Mouse (Mus musculus) lung, adult 2 months (tissue): Measurements from ENCODE around the gene Utp11. TPM values are rescaled to one million over a fixed set of nuclear protein-coding genes. Genes with fewer than 3 reads are reported as not detected.

Source experiments
- DNase-seq: peaks from one replicate; pipeline ENCODE4 v3.0.0; 2022
- H3K4me1 ChIP-seq: fragments of 200-500 bp; 2 replicates; pipeline ENCODE4 v1.6.1; 2011; ENCODE audit warnings: low read length; ENCODE audit not compliant: control insufficient read depth, insufficient read depth
- H3K4me3 ChIP-seq: fragments of 200-500 bp; replicated peaks from 2 replicates; pipeline ENCODE3; 2011; ENCODE audit warnings: low read depth, mild to moderate bottlenecking, control low read depth, low read length; ENCODE audit errors: extremely low read depth
- CTCF ChIP-seq: fragments of 200-500 bp; IDR thresholded peaks from 2 replicates; pipeline ENCODE4 v1.5.1; 2011; ENCODE audit warnings: mild to moderate bottlenecking, low read length, control low read depth; ENCODE audit not compliant: insufficient read depth
- POLR2A ChIP-seq: fragments of 200-500 bp; IDR thresholded peaks from 2 replicates; pipeline ENCODE4 v1.6.1; 2011; ENCODE audit warnings: low read depth, mild to moderate bottlenecking, control low read depth, low read length, borderline replicate concordance; ENCODE audit errors: extremely low read depth
- WGBS: fragments of 180-500 bp; shearing (Covaris S2); methylation state at CpG from one replicate; pipeline ENCODE4 v1.1.7; 2018; 5-methylcytosine and 5-hydroxymethylcytosine counted together
- polyA plus RNA-seq: library from polyadenylated mRNA; depleted of rRNA; stranded (reverse); fragments of >200 nt; gene quantifications from 2 replicates; pipeline ENCODE4 v1.2.3, GENCODE M21; 2012; rRNA removed

Gene Utp11
- polyA plus RNA-seq, 1 experiment, result 7.2 TPM

DNA sequence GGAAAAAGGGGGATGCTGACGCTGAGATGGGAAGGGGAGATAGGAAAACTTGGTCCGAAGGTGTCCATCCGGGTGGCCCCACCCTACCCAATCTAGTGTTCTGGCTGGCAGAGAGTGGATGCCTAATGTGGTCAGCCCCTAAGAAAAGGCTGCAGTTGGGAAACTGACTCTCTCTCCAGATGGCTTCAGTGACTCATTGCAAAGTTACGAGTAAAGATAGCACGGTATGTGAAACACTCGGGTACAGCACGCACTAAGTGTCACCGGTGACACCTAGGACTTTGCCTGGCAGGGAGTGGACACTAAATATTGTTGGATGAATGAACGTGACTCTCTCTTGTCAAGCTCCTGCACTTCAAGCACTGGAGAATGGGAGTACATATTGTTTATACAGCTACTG, 49.5 kb downstream of the Utp11 start:
- 86% methylated on average over 9 of the region's 9 CpGs for WGBS
- H3K4me3 ChIP-seq, result no peak overlapping the region
- no peak for DNase-seq
- TF ChIP-seq CTCF, result no peak
- no peak for TF ChIP-seq POLR2A
- H3K4me1 ChIP-seq, result no peaks in the 10 kb centered on the region; the same call in 1 of the 2 replicates

DNA sequence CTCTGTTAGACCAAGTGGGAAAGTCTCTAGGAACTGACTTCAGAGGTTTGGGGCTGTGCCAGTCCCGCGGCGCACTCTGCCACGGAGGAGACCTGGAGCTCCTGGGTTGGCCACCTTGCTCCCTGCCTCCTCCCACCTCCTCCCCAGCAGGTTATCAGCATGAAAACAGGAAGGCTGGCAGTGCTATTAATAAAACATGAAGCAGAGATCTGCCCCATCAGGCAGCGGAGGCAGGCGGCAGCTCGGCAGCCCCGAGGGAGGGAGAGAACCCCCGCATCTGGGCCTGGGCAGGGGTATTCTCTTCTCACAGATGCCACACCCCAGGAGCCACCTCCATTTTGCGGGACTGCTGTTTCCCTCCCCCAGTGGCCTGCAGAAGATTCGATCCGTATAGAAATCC, 53.7 kb downstream of the Utp11 start:
- H3K4me1 ChIP-seq, result no peaks in the 10 kb centered on the region
- no peak overlapping the region for H3K4me3 ChIP-seq
- DNase-seq, result no peak
- TF ChIP-seq POLR2A (no peak), CTCF (no peak)
- 19% methylated on average over 12 of the region's 12 CpGs for WGBS

DNA sequence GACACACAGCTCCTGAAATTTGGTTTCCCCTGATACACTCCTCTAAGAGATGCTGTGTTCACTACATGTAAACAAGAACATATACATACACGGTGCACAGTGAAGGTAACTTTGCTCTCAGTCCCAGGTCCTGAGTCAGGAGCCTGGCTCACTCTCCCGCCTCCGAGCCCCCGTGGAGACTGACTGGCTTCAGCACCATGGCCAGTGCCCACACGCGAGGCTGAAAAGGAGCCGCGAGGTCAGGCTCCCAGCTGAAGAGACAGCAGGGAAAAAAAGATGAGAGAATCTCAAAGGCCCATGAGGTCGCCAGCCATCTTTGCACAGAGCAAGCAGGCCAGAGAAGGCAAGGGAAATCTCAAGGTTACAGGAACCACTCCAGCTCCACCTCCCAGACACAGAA, 60.1 kb downstream of the Utp11 start:
- 4% methylated on average over 9 of the region's 9 CpGs for WGBS
- no peak for TF ChIP-seq CTCF
- TF ChIP-seq POLR2A, result no peak
- no peaks in the 10 kb centered on the region for H3K4me1 ChIP-seq
- H3K4me3 ChIP-seq, result no peak overlapping the region
- DNase-seq, result no peak

DNA sequence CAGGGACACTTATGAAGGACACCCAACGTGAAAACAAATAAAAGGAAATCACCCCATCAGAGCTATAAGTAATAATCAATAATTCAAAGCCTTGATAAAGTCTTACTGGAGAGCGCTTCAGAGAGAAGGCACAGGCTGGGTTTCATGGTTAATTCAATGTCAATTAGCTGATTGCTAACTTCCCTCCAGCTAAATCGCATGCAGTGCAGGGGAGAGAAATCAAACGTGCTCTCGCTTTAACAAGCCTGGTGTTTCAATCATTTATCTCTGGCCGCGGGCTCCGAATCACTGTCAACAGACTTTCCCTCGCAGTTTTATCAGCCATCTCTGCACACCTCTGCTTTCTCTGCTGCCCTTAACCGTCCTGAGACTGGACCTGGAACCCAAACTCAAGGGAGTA, 60.5 kb downstream of the Utp11 start:
- WGBS, result 69% methylated on average over 10 of the region's 10 CpGs
- DNase-seq, result no peak
- H3K4me3 ChIP-seq, result no peak overlapping the region
- no peaks in the 10 kb centered on the region for H3K4me1 ChIP-seq
- no peak for TF ChIP-seq POLR2A
- no peak for TF ChIP-seq CTCF

DNA sequence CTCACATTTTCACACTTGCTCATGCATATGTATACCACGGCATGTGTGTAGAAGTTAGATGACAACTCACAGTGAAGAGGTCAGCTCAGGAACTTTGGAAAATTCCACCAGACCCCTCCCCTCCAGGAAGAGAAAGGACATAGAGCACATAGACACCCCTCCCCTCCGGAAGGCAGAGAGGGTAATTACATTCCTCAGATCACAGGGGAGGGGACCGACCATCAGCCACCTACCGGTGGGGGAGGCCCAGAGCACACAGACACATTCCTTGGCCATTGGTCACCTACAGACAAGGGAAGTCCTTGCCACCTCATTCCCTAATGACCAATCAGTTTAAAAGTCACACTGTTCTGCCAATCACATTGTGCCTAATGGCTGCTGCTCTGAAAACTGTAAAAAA, 61.9 kb downstream of the Utp11 start:
- Histone ChIP-seq H3K4me1 (no peaks in the 10 kb centered on the region), H3K4me3 (no peak overlapping the region)
- no peak for DNase-seq
- TF ChIP-seq CTCF (no peak), POLR2A (no peak)
- WGBS, result 42% methylated on average over 4 of the region's 4 CpGs

Other genes with a start within 250 kb of the Utp11 start
- not detected in 2 replicates for gene 3100002H09Rik, start 82.8 kb downstream of the Utp11 start, polyA plus RNA-seq
- 0.16 and 0.22 TPM in 2 replicates for gene Pou3f1, start 36.8 kb downstream of the Utp11 start, polyA plus RNA-seq
- gene Fhl3, start 7.1 kb upstream of the Utp11 start, polyA plus RNA-seq, result 15.1 and 36.7 TPM in 2 replicates
- 8.1 and 11.5 TPM in 2 replicates for gene Sf3a3, start 21.2 kb upstream of the Utp11 start, polyA plus RNA-seq
- 62.1 and 93.3 TPM in 2 replicates for gene Inpp5b, start 48.2 kb upstream of the Utp11 start, polyA plus RNA-seq
- 6.5 and 8.0 TPM in 2 replicates for gene Mtf1, start 108.5 kb upstream of the Utp11 start, polyA plus RNA-seq
- 28.6 and 38.0 TPM in 2 replicates for gene Yrdc, start 157.1 kb upstream of the Utp11 start, polyA plus RNA-seq
- 37.8 and 43.6 TPM in 2 replicates for gene 1110065P20Rik, start 157.6 kb upstream of the Utp11 start, polyA plus RNA-seq
- gene Maneal, start 168.6 kb upstream of the Utp11 start, polyA plus RNA-seq, result 0.29 and 0.32 TPM in 2 replicates
- gene Epha10, start 187.3 kb upstream of the Utp11 start, polyA plus RNA-seq, result not detected in 2 replicates
- gene 9930104L06Rik, start 243.4 kb upstream of the Utp11 start, polyA plus RNA-seq, result 12.3 and 13.7 TPM in 2 replicates
- 2.4 and 3.8 TPM in 2 replicates for gene Cdca8, start 245.7 kb upstream of the Utp11 start, polyA plus RNA-seq